Mouse (Mus musculus) neural tube, embryonic 11.5 days (tissue): ENCODE data around the gene Gm21983. TPM values are rescaled to one million over a fixed set of nuclear protein-coding genes. Genes with fewer than 3 reads are reported as not detected.

Experiments
- ATAC-seq: fragments of 200-750 bp; cut with Nextera tagmentation; 2 replicates; pipeline ENCODE4 v1.8.0; 2017; ENCODE audit warnings: moderate number of reproducible peaks, mild to moderate bottlenecking, moderate TSS enrichment, moderate library complexity; ENCODE audit not compliant: insufficient read depth, low FRiP score, low TSS enrichment
- DNase-seq: peaks from one replicate; pipeline ENCODE4 v3.0.0-alpha.2; 2015; ENCODE audit warnings: low spot score
- H3K27ac ChIP-seq: fragments of 300-500 bp; sonication (generic); 2 replicates; pipeline ENCODE4 v1.5.1; 2014; ENCODE audit warnings: low read depth, mild to moderate bottlenecking, low read length
- H3K27me3 ChIP-seq: fragments of 300-500 bp; sonication (generic); 2 replicates; pipeline ENCODE4 v1.6.1; 2014; ENCODE audit warnings: mild to moderate bottlenecking, low read length, mixed read lengths; ENCODE audit not compliant: control insufficient read depth, insufficient read depth
- H3K36me3 ChIP-seq: fragments of 300-500 bp; sonication (generic); 2 replicates; pipeline ENCODE4 v1.6.1; 2014; ENCODE audit warnings: mild to moderate bottlenecking, low read length, moderate library complexity, mixed read lengths; ENCODE audit not compliant: control insufficient read depth, insufficient read depth
- H3K4me1 ChIP-seq: fragments of 300-500 bp; sonication (generic); 2 replicates; pipeline ENCODE4 v1.6.1; 2014; ENCODE audit warnings: low read length, mixed read lengths; ENCODE audit not compliant: control insufficient read depth, insufficient read depth
- H3K4me2 ChIP-seq: fragments of 300-500 bp; sonication (generic); 2 replicates; pipeline ENCODE4 v1.6.1; 2014; ENCODE audit warnings: low read depth, mild to moderate bottlenecking, moderate library complexity
- H3K4me3 ChIP-seq: fragments of 300-500 bp; sonication (generic); 2 replicates; pipeline ENCODE4 v1.5.1; 2014; ENCODE audit warnings: low read depth, low read length
- H3K9ac ChIP-seq: fragments of 300-500 bp; sonication (generic); 2 replicates; pipeline ENCODE4 v1.6.1; 2014; ENCODE audit warnings: mild to moderate bottlenecking, low read length
- H3K9me3 ChIP-seq: fragments of 300-500 bp; sonication (generic); 2 replicates; pipeline ENCODE4 v1.6.1; 2016; ENCODE audit warnings: low read length; ENCODE audit not compliant: control insufficient read depth
- WGBS: fragments of 180-500 bp; shearing (Covaris S2); extraction: QIAGEN DNeasy Blood & Tissue Kit; methylation state at CpG from one replicate; pipeline ENCODE4 v1.1.7; 2014; 5-methylcytosine and 5-hydroxymethylcytosine counted together
- polyA plus RNA-seq: library from polyadenylated mRNA; unstranded; fragments of >200 nt; fragmentation: Nextera tagmentation; extraction: Ambion mirVana; gene quantifications from 2 replicates; pipeline ENCODE4 v1.2.1, GENCODE M21; 2014

The Gm21983 gene
- polyA plus RNA-seq, 1 experiment from 2014 or later: not detected

DNA sequence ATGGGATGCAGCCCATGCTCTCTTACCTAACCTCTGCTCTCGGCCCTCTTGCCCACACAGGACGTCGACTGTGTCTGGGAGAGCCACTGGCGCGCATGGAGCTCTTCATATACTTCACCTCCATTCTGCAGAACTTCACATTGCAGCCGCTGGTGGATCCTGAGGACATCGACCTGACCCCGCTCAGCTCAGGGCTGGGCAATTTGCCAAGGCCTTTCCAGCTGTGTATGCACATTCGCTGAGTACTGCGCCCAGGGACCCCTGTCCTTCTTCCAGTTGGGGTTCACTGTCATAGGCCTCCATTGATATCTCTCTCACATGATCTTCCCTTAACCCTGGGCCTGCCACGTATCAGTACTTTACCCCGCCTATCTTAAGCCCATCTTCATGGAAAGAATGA is 47.7 kb downstream of the Gm21983 start:
- H3K4me1 ChIP-seq: no peaks in the 10 kb centered on the region
- DNase-seq: no peak
- no peak overlapping the region for H3K27ac ChIP-seq
- no peaks in the 10 kb centered on the region for H3K27me3 ChIP-seq
- 66% methylated on average over 12 of the region's 12 CpGs for WGBS
- H3K9me3 ChIP-seq: no peaks in the 10 kb centered on the region
- no peak overlapping the region for H3K4me3 ChIP-seq
- ATAC-seq: no peak
- no peaks in the 10 kb centered on the region for H3K36me3 ChIP-seq
- no peak overlapping the region for H3K4me2 ChIP-seq
- H3K9ac ChIP-seq: no peak overlapping the region

GRCm38 (mm10) chr7:27132588-27132987 is 48.3 kb downstream of the Gm21983 start:
- no peak overlapping the region for H3K4me3 ChIP-seq
- no peaks in the 10 kb centered on the region for H3K27me3 ChIP-seq
- no peak overlapping the region for H3K4me2 ChIP-seq
- H3K9me3 ChIP-seq: no peaks in the 10 kb centered on the region
- no peaks in the 10 kb centered on the region for H3K36me3 ChIP-seq
- ATAC-seq: no peak
- no peak overlapping the region for H3K9ac ChIP-seq
- no peak overlapping the region for H3K27ac ChIP-seq
- WGBS: 12% methylated on average over 10 of the region's 10 CpGs
- no peaks in the 10 kb centered on the region for H3K4me1 ChIP-seq
- DNase-seq: peak; percentile 60

- Histone ChIP-seq H3K9me3 (no peaks in the 10 kb centered on the region), H3K4me2 (no peak overlapping the region), H3K4me3 (no peak overlapping the region), H3K4me1 (no peaks in the 10 kb centered on the region), H3K9ac (no peak overlapping the region), H3K27ac (no peak overlapping the region), H3K27me3 (no peaks in the 10 kb centered on the region), H3K36me3 (no peaks in the 10 kb centered on the region)
- no peak for ATAC-seq
- no peak for DNase-seq
- WGBS: 65% methylated on average over 2 of the region's 2 CpGs
These were observed 49.5 kb downstream of the Gm21983 start for GRCm38 (mm10) chr7:27131387-27131786.

GRCm38 (mm10) chr7:27130521-27131370 is 50.1 kb downstream of the Gm21983 start:
- 87% methylated on average over 22 of the region's 22 CpGs for WGBS
- H3K4me1 ChIP-seq: no peaks in the 10 kb centered on the region
- H3K36me3 ChIP-seq: no peaks in the 10 kb centered on the region
- no peak overlapping the region for H3K4me2 ChIP-seq
- no peaks in the 10 kb centered on the region for H3K9me3 ChIP-seq
- ATAC-seq (no peak), DNase-seq (no peak)
- no peaks in the 10 kb centered on the region for H3K27me3 ChIP-seq
- H3K9ac ChIP-seq: no peak overlapping the region
- no peak overlapping the region for H3K27ac ChIP-seq
- no peak overlapping the region for H3K4me3 ChIP-seq

- H3K9me3 ChIP-seq: no peaks in the 10 kb centered on the region
- H3K27me3 ChIP-seq: no peaks in the 10 kb centered on the region
- no peak overlapping the region for H3K9ac ChIP-seq
- H3K36me3 ChIP-seq: no peaks in the 10 kb centered on the region
- DNase-seq: no peak
- no peak overlapping the region for H3K4me2 ChIP-seq
- no peak overlapping the region for H3K27ac ChIP-seq
- 92% methylated on average over 12 of the region's 12 CpGs for WGBS
- no peak overlapping the region for H3K4me3 ChIP-seq
- ATAC-seq: no peak
- no peaks in the 10 kb centered on the region for H3K4me1 ChIP-seq
These were observed 51.1 kb downstream of the Gm21983 start for GRCm38 (mm10) chr7:27129811-27130210.

GRCm38 (mm10) chr7:27128946-27129345 is 51.9 kb downstream of the Gm21983 start:
- Histone ChIP-seq H3K36me3 (no peaks in the 10 kb centered on the region), H3K27ac (no peak overlapping the region), H3K27me3 (no peaks in the 10 kb centered on the region), H3K9me3 (no peaks in the 10 kb centered on the region), H3K4me2 (no peak overlapping the region), H3K4me1 (no peaks in the 10 kb centered on the region), H3K9ac (no peak overlapping the region), H3K4me3 (no peak overlapping the region)
- WGBS: 93% methylated on average over 13 of the region's 13 CpGs
- no peak for ATAC-seq
- DNase-seq: no peak

DNA sequence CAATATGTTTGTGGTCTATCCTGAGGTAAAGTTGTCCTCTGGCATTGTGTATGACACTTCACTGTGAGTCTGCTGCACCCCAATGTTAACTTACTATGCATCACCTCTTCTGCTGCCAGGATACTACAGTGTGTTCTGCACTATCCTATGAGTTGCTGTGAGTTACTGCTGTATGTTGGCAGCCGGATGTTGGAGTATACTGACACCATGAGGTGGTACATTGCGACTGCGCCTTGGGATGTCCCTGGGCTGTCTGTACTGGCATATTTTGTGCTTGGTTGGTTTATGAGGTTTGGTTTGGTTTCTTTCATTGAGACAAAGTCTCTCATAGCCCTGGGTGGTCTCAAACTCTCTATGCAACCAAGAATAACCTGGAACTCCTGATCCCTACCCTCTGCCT is 52.7 kb downstream of the Gm21983 start:
- no peak for ATAC-seq
- no peaks in the 10 kb centered on the region for H3K4me1 ChIP-seq
- no peaks in the 10 kb centered on the region for H3K27me3 ChIP-seq
- H3K9ac ChIP-seq: no peak overlapping the region
- no peaks in the 10 kb centered on the region for H3K36me3 ChIP-seq
- H3K27ac ChIP-seq: no peak overlapping the region
- WGBS: 65% methylated on average over 3 of the region's 3 CpGs
- no peak overlapping the region for H3K4me3 ChIP-seq
- no peaks in the 10 kb centered on the region for H3K9me3 ChIP-seq
- no peak overlapping the region for H3K4me2 ChIP-seq
- DNase-seq: peak; percentile 20

- H3K27ac ChIP-seq: no peak overlapping the region
- 81% methylated on average over 4 of the region's 4 CpGs for WGBS
These were observed 55.9 kb downstream of the Gm21983 start for GRCm38 (mm10) chr7:27124969-27125368.

GRCm38 (mm10) chr7:27124305-27124832 is 56.5 kb downstream of the Gm21983 start:
- ATAC-seq (no peak), DNase-seq (no peak)
- no peak overlapping the region for H3K9ac ChIP-seq
- H3K9me3 ChIP-seq: no peaks in the 10 kb centered on the region
- H3K4me3 ChIP-seq: no peak overlapping the region
- WGBS: 79% methylated on average over 5 of the region's 5 CpGs
- no peaks in the 10 kb centered on the region for H3K4me1 ChIP-seq
- H3K36me3 ChIP-seq: no peaks in the 10 kb centered on the region
- H3K27ac ChIP-seq: no peak overlapping the region
- H3K27me3 ChIP-seq: no peaks in the 10 kb centered on the region
- no peak overlapping the region for H3K4me2 ChIP-seq

More at GRCm38 (mm10) chr7:27124969-27125368, 55.9 kb downstream of the Gm21983 start:
- H3K4me1 ChIP-seq: no peaks in the 10 kb centered on the region
- H3K9ac ChIP-seq: no peak overlapping the region
- H3K4me3 ChIP-seq: no peak overlapping the region
- no peaks in the 10 kb centered on the region for H3K9me3 ChIP-seq
- no peak overlapping the region for H3K4me2 ChIP-seq
- no peak for DNase-seq
- no peaks in the 10 kb centered on the region for H3K36me3 ChIP-seq
- H3K27me3 ChIP-seq: no peaks in the 10 kb centered on the region
- no peak for ATAC-seq
